Mouse (Mus musculus): ENCODE measurements around the gene Dupd1. TPM values are rescaled to one million over a fixed set of nuclear protein-coding genes. Genes with fewer than 3 reads are reported as not detected.
A peak's percentile ranks its signal among the peaks of the same experiment; 100 is the strongest.

Gene Dupd1
- polyA plus RNA-seq, 1 experiment from 2014 or later: not detected

- H3K27me3 ChIP-seq (replicated peaks; ENCODE audit: control insufficient read depth, insufficient read depth, low read length): no peaks in the 10 kb centered on the region
- no peak overlapping the region for H3K9ac ChIP-seq (ENCODE audit: low read length)
- WGBS: 73% methylated on average over 4 of the region's 4 CpGs
- no peak overlapping the region for H3K27ac ChIP-seq (ENCODE audit: low read depth)
- H3K4me1 ChIP-seq (replicated peaks; ENCODE audit: control insufficient read depth, insufficient read depth, low read length): no peaks in the 10 kb centered on the region
- no peak overlapping the region for H3K4me3 ChIP-seq (ENCODE audit: low read depth, low read length)
- no peak overlapping the region for H3K4me2 ChIP-seq (ENCODE audit: low read length)
- H3K9me3 ChIP-seq (ENCODE audit: control insufficient read depth, low read length): no peaks in the 10 kb centered on the region
- DNase-seq (ENCODE audit: low spot score): peak; percentile 36
- peaks cover 38% of the 10 kb centered on the region for H3K36me3 ChIP-seq (ENCODE audit: control insufficient read depth, insufficient read depth, low read length)
- ATAC-seq (replicated peaks; ENCODE audit: low FRiP score, low TSS enrichment, low read depth): no peak
These were observed 73.5 kb downstream of the Dupd1 start for GRCm38 (mm10) chr14:21640806-21641435.

GRCm38 (mm10) chr14:21636548-21636947, 77.8 kb downstream of the Dupd1 start:
- H3K4me1 ChIP-seq (replicated peaks; ENCODE audit: control insufficient read depth, insufficient read depth, low read length): no peaks in the 10 kb centered on the region; the same call in 1 of the 2 replicates
- no peak overlapping the region for H3K4me2 ChIP-seq (ENCODE audit: low read length)
- peak; percentile 18 for DNase-seq (ENCODE audit: low spot score)
- H3K27me3 ChIP-seq (replicated peaks; ENCODE audit: control insufficient read depth, insufficient read depth, low read length): no peaks in the 10 kb centered on the region
- H3K4me3 ChIP-seq (ENCODE audit: low read depth, low read length): no peak overlapping the region
- H3K9ac ChIP-seq (ENCODE audit: low read length): no peak overlapping the region
- no peak overlapping the region for H3K27ac ChIP-seq (ENCODE audit: low read depth)
- peaks cover 33% of the 10 kb centered on the region for H3K36me3 ChIP-seq (ENCODE audit: control insufficient read depth, insufficient read depth, low read length)
- 79% methylated on average over 6 of the region's 6 CpGs for WGBS
- ATAC-seq (replicated peaks; ENCODE audit: low FRiP score, low TSS enrichment, low read depth): no peak
- H3K9me3 ChIP-seq (ENCODE audit: control insufficient read depth, low read length): no peaks in the 10 kb centered on the region

GRCm38 (mm10) chr14:21631665-21632200, 82.6 kb downstream of the Dupd1 start:
- Histone ChIP-seq H3K4me2 (ENCODE audit: low read length) (no peak overlapping the region), H3K36me3 (ENCODE audit: control insufficient read depth, insufficient read depth, low read length) (peaks cover 47% of the 10 kb centered on the region), H3K27ac (ENCODE audit: low read depth) (peak overlapping the region; percentile 34; the same call in 1 of the 2 replicates), H3K4me3 (ENCODE audit: low read depth, low read length) (no peak overlapping the region), H3K4me1 (replicated peaks; ENCODE audit: control insufficient read depth, insufficient read depth, low read length) (no peaks in the 10 kb centered on the region; the same call in 1 of the 2 replicates), H3K9ac (ENCODE audit: low read length) (no peak overlapping the region), H3K27me3 (replicated peaks; ENCODE audit: control insufficient read depth, insufficient read depth, low read length) (no peaks in the 10 kb centered on the region), H3K9me3 (ENCODE audit: control insufficient read depth, low read length) (no peaks in the 10 kb centered on the region)
- DNase-seq (ENCODE audit: low spot score) (peak; percentile 55), ATAC-seq (replicated peaks; ENCODE audit: low FRiP score, low TSS enrichment, low read depth) (no peak)
- WGBS: 37% methylated on average over 5 of the region's 5 CpGs

Other genes with a start within 250 kb of the Dupd1 start
- gene Kat6b, start 233.1 kb downstream of the Dupd1 start, polyA plus RNA-seq (2014; fragmentation: Nextera tagmentation; extraction: Ambion mirVana): 18.0 and 19.6 TPM in 2 replicates
- gene Samd8, start 36.0 kb upstream of the Dupd1 start, polyA plus RNA-seq (2014; fragmentation: Nextera tagmentation; extraction: Ambion mirVana): 9.1 and 10.6 TPM in 2 replicates
- gene Dusp13, start 36.6 kb upstream of the Dupd1 start, polyA plus RNA-seq (2014; fragmentation: Nextera tagmentation; extraction: Ambion mirVana): not detected in 2 replicates
- gene Vdac2, start 110.7 kb upstream of the Dupd1 start, polyA plus RNA-seq (2014; fragmentation: Nextera tagmentation; extraction: Ambion mirVana): 334 and 336 TPM in 2 replicates
- 47.4 and 47.6 TPM in 2 replicates for gene Comtd1, start 134.4 kb upstream of the Dupd1 start, polyA plus RNA-seq (2014; fragmentation: Nextera tagmentation; extraction: Ambion mirVana)